Mouse (Mus musculus) megakaryocyte-erythroid progenitor cell, adult 5-6 weeks (primary cell): Measurements from ENCODE around the gene Paqr9. TPM values are rescaled to one million over a fixed set of nuclear protein-coding genes. Genes with fewer than 3 reads are reported as not detected.

Source experiments
- ATAC-seq: replicated peaks from 2 replicates; pipeline ENCODE4 v1.8.0; 2016; ENCODE audit warnings: mild to moderate bottlenecking, inconsistent platforms; ENCODE audit not compliant: severe bottlenecking, poor library complexity, low FRiP score, low TSS enrichment
- total RNA-seq, 2 experiments: library from RNA; stranded (forward) in 1 of 2; stranded (reverse) in 1 of 2; fragments of 200-1000, 215-1000 nt in 1 of 2; fragments of >200 nt in 1 of 2; fragmentation: Nextera tagmentation in 1 of 2; gene quantifications; 2 replicates each; pipeline ENCODE4 v1.2.3; 2014 to 2017

Paqr9 gene
- total RNA-seq, 2 experiments from 2014 or later: 22.1 to 38.8 TPM

DNA sequence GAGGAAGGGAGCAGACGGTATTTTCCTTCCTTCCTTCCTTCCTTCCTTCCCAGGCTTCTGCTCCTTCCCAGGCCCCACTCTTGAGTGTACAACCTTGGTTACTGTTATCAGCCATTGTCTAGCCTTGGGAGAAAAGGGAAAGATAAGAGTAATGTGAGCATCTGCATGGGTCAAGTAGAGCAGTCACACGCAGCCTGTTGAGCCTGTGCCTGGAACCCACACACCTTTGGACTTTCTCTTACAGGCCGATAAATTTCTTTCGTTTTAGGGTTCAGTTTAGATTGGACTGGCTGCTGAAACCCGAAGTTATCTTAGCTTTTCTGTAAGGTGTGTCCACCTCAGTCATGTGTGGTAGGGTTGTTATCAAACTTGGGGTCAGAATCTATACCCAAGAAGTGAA is 10.5 kb downstream of the Paqr9 start:
- ATAC-seq: no peak

DNA sequence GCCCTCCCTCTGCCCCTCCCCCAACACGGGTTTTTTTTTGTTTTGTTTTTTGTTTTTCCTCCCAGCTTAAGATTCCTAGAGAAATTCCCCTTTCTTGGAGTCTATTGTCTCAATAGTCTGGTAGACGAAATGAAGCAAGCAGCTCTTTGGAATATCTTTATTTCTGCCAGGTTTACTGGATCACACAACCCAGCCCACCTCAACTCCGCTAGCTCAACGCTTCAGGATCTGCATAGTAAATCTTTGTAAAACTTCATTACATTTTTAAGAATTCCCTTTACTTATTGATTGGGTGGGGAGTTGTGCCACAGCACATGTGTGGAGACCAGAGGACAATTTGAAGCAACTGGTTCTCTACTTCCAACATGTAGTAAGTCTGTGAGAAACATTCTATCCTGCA is 11.1 kb downstream of the Paqr9 start:
- no peak for ATAC-seq

DNA sequence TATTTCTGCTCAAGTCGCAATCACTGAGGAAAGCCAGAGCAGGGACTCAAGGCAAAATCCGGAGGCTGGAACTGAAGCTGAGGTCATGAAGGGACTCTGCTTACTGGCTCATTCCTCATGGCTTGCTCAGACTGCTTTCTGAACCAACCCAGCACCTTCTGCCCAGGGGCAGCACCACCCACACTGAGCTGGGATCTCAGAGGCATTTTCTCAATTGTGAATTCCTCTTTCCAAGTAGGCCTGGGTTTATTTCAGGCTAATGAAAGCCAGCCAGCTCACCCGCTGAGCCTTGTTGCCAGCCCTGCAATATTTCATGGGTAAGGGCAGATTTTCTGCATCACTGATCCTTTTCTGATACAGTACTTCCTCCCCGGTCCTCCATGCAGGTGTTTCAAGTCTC is 12.0 kb downstream of the Paqr9 start:
- ATAC-seq: no peak

DNA sequence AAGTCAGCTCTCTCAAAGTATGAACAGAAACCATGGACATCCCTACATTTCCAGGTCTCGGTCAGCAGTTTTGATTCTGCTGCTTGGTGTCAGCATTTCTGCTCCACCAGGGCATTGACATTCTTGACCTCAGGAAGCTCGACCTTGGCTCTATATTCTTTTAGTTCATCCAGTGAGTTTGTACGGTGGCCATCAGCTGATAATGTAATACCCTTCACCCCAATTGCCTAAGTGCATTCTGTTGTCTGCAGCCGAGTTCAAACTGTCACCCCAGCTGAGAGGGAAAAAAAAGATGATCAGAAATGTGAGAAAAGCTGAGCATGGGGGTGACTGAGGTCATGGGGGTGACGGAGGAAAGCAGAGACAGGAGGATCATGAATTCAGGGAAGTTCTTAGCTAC is 13.1 kb downstream of the Paqr9 start:
- no peak for ATAC-seq

DNA sequence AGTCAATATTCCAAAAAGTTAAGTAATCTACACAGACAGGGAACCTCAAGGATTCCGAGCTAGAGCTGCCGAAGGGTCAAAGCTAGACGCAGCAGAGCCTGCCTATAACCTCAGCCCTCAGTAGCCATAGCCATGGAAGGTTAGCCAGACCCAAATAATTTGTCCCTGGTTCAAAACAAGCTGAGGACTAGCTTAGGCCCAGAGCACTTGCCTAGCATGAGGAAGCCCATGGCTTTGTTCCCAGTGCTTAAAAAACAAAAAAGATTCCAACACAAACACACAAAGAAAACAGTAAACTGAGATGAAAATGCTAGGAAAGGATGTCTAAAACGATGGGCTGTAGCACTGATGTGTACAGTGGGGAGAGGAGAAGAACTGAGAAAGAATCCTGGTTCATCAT is 14.7 kb downstream of the Paqr9 start:
- ATAC-seq: no peak

DNA sequence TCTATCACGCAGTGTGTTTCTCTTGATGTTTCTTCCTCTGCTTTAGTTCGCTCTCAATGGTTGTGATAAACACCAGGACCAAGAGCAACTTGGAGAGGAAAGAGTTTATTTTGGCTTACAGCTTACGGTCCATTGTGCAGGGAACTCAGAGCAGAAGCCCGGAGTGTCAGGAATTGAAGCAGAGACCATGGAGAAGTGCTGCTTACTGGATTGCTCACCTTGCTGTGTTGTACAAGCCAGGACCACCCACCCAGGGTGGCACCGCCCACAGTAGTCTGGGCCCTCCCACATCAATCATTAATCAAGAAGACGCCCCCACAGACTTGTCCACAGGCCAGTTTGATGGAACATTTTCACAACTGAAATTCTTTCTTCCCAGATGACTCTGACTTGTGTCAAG is 18.0 kb downstream of the Paqr9 start:
- no peak for ATAC-seq

DNA sequence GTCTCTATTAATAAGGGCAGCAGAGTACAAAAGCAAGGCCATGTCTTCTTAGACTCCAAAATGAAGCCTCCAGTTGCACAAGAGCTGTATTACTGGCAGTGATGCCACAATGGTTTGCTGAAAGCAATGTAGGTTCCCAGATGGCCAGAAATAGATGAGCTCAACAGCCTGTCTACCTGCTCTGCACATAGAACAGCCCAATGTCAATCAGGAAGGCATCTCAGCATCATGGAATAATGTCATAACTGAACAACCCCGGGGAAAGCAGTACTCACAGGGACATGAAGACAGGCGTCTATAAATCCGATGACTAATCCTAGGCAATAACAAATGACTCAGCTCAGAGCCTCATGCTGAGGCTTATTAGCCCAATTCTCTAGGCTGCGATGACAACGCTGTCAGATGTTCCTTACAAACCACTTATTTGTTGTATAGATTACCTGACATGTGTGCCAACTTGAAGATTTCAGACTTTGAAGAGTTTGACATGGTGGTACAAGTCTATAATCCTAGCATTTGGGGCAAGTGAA is 19.0 kb downstream of the Paqr9 start:
- no peak for ATAC-seq

DNA sequence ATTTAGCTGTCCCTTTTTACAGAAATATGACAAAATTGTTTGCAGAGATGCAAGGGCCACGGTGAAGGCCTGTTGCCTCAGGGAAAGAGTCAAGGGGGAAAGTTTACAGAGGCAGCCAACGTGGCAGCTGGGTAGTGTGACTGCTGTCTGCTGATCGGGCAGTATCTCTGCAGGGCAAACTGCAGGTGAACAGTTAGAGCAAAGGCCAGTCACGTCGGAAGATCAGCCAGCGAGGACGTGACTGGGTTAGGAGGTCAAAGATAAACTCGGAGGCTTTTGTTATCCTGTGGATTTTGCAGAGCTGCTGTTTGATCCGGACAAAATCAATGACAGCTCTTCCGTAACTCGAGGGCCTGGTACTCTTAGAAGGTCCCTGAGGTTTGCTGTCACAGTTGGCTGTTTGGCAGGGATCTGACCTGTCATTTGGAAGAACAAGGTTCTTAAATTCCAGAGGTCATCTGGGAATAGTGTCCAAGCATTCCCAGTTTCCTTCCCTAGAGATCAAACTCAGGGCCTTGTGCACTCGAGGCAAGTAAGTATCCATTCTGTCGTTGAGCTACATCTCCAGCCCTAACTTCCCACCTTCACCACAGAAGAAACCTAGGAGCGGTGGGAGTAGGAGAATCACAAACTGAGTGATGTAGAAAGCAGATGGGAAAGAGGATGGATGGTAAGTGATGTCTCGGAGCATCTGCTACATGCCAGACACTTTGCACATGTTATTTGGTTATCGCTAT is 21.7 kb downstream of the Paqr9 start:
- no peak for ATAC-seq

DNA sequence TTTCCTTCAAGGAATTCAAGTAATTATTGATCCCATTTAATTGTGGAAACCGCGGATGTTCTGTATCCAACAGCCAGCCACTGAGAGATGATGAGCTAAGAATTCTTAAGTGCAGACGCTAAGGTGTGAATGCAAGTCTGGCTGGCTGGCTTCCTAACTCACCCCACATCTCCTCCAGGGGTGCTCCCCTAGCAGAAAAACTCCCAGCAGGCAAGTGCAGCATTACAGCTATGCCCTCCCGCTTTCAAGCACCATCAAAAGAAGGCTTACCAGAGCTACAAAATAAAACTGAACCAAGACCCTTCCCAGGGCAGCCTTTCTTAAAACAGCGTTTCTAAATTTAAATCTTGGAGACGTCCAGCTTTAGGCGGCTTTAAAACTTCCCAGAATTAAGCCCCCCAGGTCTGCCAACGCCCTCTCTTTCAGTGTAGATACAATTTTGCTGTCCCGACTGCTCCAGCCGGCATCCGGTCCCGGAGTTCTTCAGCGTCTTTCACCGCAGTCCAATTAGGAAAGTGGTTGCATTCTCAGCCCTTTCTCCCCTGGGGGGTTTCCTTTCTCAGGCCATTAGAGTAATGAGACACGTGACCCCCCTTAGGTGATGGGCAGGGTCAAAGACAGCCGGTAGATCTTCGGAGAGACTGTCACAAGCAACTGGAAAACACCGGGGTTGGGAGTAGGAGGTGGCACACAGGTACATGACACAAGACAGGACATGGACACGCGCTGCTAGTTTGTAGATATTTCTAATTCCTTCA is 22.5 kb downstream of the Paqr9 start:
- no peak for ATAC-seq

DNA sequence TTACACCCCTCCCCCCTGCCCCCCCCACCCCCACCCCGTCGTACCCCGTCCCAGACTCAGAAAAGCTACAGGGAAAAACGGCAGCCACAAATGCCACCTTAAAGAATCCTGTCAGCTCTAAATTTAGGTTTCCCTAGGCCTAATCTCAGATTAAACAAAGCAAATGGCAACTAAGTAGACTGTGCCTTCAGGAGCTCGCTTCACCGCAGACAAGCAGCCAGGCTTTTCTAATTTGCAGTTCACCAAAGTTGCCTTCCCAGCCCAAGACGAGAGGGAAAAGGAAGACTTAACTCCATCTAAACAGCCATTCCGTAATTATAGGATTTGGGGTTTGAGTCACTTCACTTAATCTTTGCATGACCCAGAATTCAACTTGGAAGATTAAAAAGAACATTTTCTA is 23.1 kb downstream of the Paqr9 start:
- ATAC-seq: no peak

DNA sequence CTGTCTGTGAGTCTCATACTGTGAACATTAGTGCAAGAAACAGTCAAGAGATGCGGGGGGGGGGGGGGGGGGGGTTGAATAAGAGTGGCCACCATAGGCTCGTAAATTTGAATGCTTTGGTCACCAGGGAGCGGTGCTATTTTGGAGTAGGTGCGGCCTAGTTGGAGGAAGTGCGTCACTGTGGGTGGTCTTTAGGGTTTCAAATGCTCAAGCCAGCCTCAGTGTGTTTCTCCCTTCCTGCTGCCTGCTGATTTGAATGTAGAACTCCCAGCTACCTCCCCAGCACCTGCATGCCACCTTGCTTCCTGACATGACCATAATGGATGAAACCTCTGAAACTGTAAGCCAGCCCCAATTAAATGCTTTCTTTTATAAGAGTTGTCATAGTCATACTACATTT is 26.6 kb downstream of the Paqr9 start:
- no peak for ATAC-seq

DNA sequence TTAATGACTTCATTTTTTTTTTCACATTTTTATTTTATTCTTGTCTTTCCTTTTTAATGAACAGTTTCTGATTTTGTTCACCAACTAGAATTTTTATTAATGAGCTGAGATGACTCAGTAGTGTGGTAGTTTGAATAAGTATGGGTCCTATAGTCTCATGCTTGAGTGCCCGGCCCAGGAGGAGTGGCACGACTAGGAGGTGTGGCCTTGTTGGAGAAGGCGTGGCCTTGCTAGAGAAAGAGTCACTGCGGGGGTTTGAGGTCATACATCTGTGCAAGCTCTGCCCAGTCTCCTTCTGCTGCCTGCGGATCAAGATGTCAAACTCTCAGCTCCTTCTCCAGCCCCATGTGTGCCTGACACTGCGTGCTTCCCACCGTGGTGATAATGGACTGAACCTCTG is 28.6 kb downstream of the Paqr9 start:
- ATAC-seq: no peak

DNA sequence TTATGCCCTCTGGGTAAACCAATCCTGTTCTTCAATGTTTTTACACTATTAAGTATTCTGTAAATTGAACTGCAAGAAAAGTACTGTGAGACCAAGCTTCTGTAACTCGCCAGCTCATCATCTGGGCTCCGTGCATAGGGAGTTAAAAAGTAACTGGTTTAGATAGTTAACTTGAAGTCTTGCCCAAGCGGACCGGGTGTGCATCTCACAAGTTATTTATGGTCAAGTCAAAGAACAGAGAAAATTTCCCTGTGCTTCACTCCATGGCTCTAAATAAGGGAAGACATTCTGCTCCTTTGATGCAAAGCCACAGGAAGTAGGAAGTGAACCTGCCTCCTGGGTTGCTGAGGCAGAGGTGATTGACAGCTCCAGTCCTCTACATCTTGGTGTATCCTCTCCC is 34.8 kb downstream of the Paqr9 start:
- ATAC-seq: no peak

DNA sequence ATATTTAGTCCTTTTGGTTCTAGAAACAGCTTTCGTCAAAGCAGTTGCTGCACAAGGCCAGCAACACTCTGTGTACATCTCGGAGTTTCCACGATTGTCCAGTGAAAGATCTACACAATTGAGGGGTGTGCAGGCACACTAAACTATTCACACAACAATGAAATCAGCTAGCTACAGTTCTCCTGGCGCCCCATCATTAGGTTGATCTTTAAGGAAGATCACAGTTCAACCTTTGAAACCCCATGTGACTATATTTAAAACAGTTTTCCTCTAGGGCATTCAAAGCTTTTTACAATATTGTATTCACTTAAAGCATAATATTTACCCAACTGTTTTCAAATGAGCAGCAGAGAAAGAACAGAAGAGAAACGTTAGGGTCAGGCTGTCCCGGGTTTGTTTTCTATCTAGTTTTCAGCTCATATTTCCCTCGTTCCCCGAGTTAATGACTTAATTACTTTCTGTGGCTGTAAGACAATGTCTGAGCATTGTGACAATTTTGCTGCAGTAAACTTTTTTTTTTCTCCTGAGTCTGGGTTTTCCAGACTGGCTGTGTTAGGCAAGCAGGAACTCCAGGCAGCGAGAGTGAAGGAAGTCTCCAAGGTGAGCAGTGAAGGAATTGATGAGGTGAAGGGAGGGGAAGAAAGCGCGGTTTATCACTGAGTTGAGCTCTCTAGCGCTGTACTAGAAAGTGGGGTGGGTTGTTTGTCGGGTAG is 38.2 kb downstream of the Paqr9 start:
- ATAC-seq: 0 out of 2 replicates have a peak, but pooled peaks have one; percentile 11

DNA sequence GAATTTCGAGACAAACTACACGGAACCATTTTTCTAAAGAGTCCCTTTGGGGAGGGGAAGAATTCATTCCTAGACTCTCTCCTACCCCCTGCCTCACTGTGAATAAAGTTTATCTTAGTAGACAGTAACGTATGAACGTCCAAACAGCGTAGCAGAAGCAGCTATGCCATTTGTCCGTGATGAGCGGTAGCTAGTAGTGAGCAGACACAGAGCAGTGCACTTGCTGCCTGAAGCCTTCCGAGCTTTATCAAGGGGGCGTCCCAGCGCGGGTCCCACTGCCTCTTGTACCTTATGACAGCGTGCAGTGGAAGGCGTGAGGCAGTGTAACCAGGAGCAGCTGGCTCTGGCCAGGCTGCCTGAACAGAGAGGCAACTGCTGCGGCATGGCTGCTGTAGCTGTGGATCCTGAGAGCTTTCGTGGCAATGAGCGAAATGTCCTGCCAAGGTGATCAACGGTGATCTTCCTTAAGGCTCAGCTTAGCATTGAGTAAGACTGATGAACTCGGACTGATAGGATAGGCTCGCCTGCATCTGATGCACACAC is 38.8 kb downstream of the Paqr9 start:
- peak; percentile 38; the same call in 1 of the 2 replicates for ATAC-seq

DNA sequence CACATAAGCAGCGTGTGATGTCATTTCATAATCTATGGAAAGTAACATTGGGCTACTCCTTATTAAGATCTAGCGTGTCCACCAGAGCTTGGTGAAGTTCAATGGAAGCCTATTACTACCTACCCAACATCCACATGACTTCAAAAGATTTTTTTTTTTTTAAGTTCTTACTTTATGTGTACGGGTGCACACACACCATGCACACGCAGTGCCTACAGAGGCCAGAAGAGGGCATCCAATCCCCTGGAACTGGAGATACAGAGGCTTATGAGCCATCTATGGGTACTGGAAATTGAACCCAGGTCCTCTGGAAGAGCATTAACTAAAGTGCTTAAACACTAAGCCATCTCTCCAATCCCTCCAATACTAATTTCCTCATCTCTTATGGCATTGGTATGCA is 39.9 kb downstream of the Paqr9 start:
- ATAC-seq: peak; percentile 63; the same call in 1 of the 2 replicates

DNA sequence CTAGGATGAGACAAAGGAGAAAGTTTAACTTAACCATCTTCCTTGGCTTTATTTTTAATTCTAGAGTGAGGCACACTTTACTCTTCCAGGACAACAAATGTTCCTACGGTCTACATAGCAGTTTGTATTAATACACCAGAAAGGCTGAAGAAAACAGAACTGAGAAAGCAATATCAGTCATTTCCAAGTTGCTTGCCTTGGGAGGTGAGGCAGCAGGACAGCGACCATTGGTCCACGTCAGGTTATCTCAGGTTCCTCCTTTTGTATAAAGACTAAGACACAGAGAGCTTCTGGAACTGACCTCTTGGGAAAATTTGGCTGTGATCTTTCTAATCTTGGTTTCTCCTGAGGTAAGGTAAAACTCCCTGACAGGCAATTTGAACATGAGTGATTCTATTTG is 43.4 kb downstream of the Paqr9 start:
- no peak for ATAC-seq

DNA sequence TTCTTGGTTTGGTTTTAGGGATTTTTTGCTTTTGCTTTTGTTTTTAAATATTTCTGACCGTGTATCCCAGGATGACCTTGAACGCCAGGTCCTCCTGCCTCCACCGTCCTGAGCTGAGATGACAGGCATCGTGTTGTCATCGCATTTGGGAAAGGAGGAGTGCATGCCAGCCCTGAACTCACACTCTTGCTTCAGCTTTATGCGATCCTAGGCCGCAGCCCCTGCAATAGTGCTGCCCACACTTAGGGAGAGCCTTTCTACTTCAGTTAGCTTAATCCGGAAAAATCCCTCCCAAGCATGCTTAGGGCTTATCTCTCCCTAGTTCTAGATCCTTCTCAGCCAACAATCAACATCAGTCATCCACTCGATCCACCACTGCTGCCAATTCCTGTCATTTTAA is 43.9 kb downstream of the Paqr9 start:
- no peak for ATAC-seq

DNA sequence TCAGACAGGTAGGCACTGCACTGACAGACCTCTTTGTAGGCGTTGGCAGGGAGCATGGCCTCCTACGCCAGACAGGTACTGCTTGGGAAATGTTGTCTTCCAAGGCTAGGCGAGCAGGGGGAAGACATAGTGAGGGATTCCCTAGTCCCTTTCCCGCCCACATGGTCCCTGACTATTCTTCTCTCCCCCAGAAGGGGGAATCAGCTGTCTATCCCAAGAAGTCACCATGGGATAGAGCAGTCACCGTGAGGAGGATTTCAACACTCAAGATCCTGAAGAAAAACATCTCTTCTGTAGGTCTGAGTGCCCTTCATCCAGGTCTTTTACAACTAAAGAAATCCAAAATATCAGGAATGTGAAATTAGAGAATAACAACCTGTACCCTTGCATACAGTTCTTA is 47.7 kb downstream of the Paqr9 start:
- no peak for ATAC-seq

DNA sequence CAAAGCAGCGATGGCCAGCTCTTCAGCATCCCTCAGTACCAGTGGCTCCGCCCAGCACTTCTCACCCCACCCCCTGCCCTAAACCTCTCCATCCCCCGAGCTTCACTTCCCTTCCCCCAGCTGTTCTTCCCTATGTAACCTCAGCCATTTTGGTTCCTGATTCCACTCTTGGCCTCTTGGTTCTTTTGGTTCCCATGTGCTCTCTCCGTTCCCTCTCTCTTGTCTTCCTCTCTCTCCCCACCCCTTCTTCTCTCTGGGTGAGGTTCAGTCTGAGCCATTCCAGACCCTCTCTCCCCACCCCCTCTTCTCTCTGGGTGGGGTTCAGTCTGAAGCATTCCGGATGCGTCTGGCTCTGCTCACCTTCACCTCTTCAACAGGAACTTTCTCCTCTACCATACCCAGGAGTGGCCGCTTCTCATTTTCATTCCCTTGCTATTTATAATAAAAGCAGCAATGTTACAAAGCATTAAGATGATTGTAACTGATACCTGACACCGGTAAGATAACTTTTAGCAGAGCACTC is 52.9 kb downstream of the Paqr9 start:
- no peak for ATAC-seq
